Mouse (Mus musculus): Measurements from ENCODE around the gene Chst8.

DNA sequence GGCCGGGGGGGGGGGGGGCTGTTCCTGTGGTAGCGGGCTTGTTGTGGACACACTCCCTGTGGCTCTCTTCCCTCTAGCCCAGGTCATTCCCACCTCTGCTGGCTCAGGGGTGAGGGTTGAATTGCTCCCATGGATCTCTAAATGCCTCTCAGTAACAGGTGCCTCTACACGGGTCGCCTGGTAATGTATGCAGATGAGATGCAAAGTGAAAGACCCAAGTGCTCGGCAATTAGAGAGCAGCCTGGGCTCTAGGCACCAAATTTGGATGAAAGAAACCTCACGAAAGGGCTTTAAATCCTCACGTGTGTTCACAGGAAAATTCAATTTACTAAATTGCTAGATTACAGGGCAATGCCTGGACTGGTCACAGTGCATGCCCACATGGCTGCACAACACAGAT is 126.7 kb downstream of the Chst8 start:
- TF ChIP-seq CTCF (IDR thresholded peaks at IDR 0.05; ENCODE audit: low read depth) (no peak), EP300 (IDR thresholded peaks at IDR 0.05; ENCODE audit: low read depth) (no peak)

Data from heart, postnatal 0 days (tissue).